Mouse (Mus musculus) heart, embryonic 14.5 days (tissue): ENCODE results near the gene Dok3. TPM values are rescaled to one million over a fixed set of nuclear protein-coding genes. Genes with fewer than 3 reads are reported as not detected.
A peak's percentile ranks its signal among the peaks of the same experiment; 100 is the strongest.
"Not testable (repeated sequence)": the region's sequence is repeated elsewhere in the genome, so short reads cannot be mapped to it uniquely, and the experiment has no call there.

Experiments
- ATAC-seq: fragments of 200-750 bp; cut with Nextera tagmentation; 2 replicates; pipeline ENCODE4 v1.8.0; 2017; ENCODE audit warnings: low read depth, moderate TSS enrichment; ENCODE audit not compliant: insufficient number of reproducible peaks, insufficient read depth, low FRiP score
- H3K27ac ChIP-seq, 2 experiments: fragments of 200-500 bp in 1 of 2; fragments of 300-500 bp in 1 of 2; sonication (generic) in 1 of 2; replicated peaks in 1 of 2; 2 replicates each; pipeline ENCODE4 v1.5.1; 2012 to 2014; ENCODE audit warnings: low read depth in 2 of 2, low read length in 2 of 2, control low read depth in 1 of 2, mild to moderate bottlenecking in 1 of 2, mixed read lengths in 1 of 2; ENCODE audit not compliant: control insufficient read depth in 1 of 2, insufficient read depth in 1 of 2
- H3K27me3 ChIP-seq: fragments of 300-500 bp; sonication (generic); 2 replicates; pipeline ENCODE4 v1.6.1; 2014; ENCODE audit warnings: mild to moderate bottlenecking, low read length, control low read depth; ENCODE audit not compliant: control insufficient read depth, insufficient read depth
- H3K36me3 ChIP-seq: fragments of 300-500 bp; sonication (generic); 2 replicates; pipeline ENCODE4 v1.6.1; 2014; ENCODE audit warnings: mild to moderate bottlenecking, control low read depth, low read length, mixed read lengths; ENCODE audit not compliant: control insufficient read depth, insufficient read depth
- H3K4me1 ChIP-seq, 2 experiments: fragments of 200-500 bp in 1 of 2; fragments of 300-500 bp in 1 of 2; sonication (generic) in 1 of 2; 2 replicates each; pipeline ENCODE4 v1.6.1; 2012 to 2014; ENCODE audit warnings: low read length in 2 of 2, control low read depth in 1 of 2, mixed read lengths in 1 of 2; ENCODE audit not compliant: control insufficient read depth in 2 of 2, insufficient read depth in 2 of 2
- H3K4me2 ChIP-seq: fragments of 300-500 bp; sonication (generic); 2 replicates; pipeline ENCODE4 v1.6.1; 2014; ENCODE audit warnings: mild to moderate bottlenecking, low read length
- H3K4me3 ChIP-seq, 2 experiments: fragments of 200-500 bp in 1 of 2; fragments of 300-500 bp in 1 of 2; sonication (generic) in 1 of 2; 2 replicates each; pipeline ENCODE4 v1.5.1; 2012 to 2014; ENCODE audit warnings: low read length in 2 of 2, mild to moderate bottlenecking in 2 of 2, control low read depth in 1 of 2, low read depth in 1 of 2, moderate library complexity in 1 of 2; ENCODE audit not compliant: control insufficient read depth in 1 of 2, insufficient read depth in 1 of 2
- H3K9ac ChIP-seq: fragments of 300-500 bp; sonication (generic); 2 replicates; pipeline ENCODE4 v1.6.1; 2014; ENCODE audit warnings: mild to moderate bottlenecking, low read length
- H3K9me3 ChIP-seq: fragments of 300-500 bp; sonication (generic); 2 replicates; pipeline ENCODE4 v1.6.1; 2016; ENCODE audit warnings: low read length, control low read depth; ENCODE audit not compliant: control insufficient read depth
- WGBS: fragments of 180-500 bp; shearing (Covaris S2); extraction: QIAGEN DNeasy Blood & Tissue Kit; methylation state at CpG from one replicate; pipeline ENCODE4 v1.1.7; 2014; 5-methylcytosine and 5-hydroxymethylcytosine counted together
- polyA plus RNA-seq: library from polyadenylated mRNA; unstranded; fragments of >200 nt; fragmentation: Nextera tagmentation; extraction: Ambion mirVana; gene quantifications from 2 replicates; pipeline ENCODE4 v1.2.1, GENCODE M21; 2014

The Dok3 gene
- 1.3 and 1.4 TPM in 2 replicates for polyA plus RNA-seq

GRCm38 (mm10) chr13:55529198-55529915 is at the start of gene Dok3:
Dok3 (minus strand) TSS chr13:55529296.
- Histone ChIP-seq H3K4me1 (no peaks in the 10 kb centered on the region; a peak in 1 of 4 replicates), H3K27me3 (no peaks in the 10 kb centered on the region), H3K36me3 (peaks cover 48% of the 10 kb centered on the region), H3K9me3 (no peaks in the 10 kb centered on the region), H3K4me3 (no peak within 1 kb of the TSS), H3K27ac (no peak within 1 kb of the TSS), H3K4me2 (no peak within 1 kb of the TSS), H3K9ac (no peak within 1 kb of the TSS)
- 75% methylated on average over 8 of the region's 8 CpGs for WGBS
- no peak for ATAC-seq

GRCm38 (mm10) chr13:55578086-55578485 is 49.0 kb upstream of the Dok3 start:
- H3K27me3 ChIP-seq: no peaks in the 10 kb centered on the region
- WGBS: 62% methylated on average over 4 of the region's 4 CpGs
- H3K4me1 ChIP-seq: no peaks in the 10 kb centered on the region
- H3K9ac ChIP-seq: no peak overlapping the region
- no peak overlapping the region for H3K4me2 ChIP-seq
- no peaks in the 10 kb centered on the region for H3K36me3 ChIP-seq
- no peak for ATAC-seq
- no peaks in the 10 kb centered on the region for H3K9me3 ChIP-seq
- H3K4me3 ChIP-seq: no peak overlapping the region
- H3K27ac ChIP-seq: no peak overlapping the region

- not testable (repeated sequence) for H3K27me3 ChIP-seq, H3K27ac ChIP-seq, H3K9me3 ChIP-seq, H3K36me3 ChIP-seq, H3K4me2 ChIP-seq, H3K9ac ChIP-seq, ATAC-seq, H3K4me3 ChIP-seq, H3K4me1 ChIP-seq
- whole genome bisulfite sequencing: 80% methylated on average over 7 of the region's 7 CpGs
These were observed 47.8 kb upstream of the Dok3 start for GRCm38 (mm10) chr13:55576872-55577271.

GRCm38 (mm10) chr13:55575932-55576331 is 46.8 kb upstream of the Dok3 start:
- Histone ChIP-seq H3K9me3 (no peaks in the 10 kb centered on the region), H3K36me3 (no peaks in the 10 kb centered on the region), H3K4me3 (no peak overlapping the region), H3K9ac (no peak overlapping the region), H3K27ac (no peak overlapping the region), H3K27me3 (no peaks in the 10 kb centered on the region), H3K4me1 (no peaks in the 10 kb centered on the region), H3K4me2 (no peak overlapping the region)
- ATAC-seq: no peak; the same call in 1 of the 2 replicates
- WGBS: 36% methylated on average over 5 of the region's 5 CpGs

GRCm38 (mm10) chr13:55574321-55574720 is 45.2 kb upstream of the Dok3 start:
- no peak overlapping the region for H3K9ac ChIP-seq
- H3K4me2 ChIP-seq: no peak overlapping the region
- H3K4me3 ChIP-seq: no peak overlapping the region
- no peak for ATAC-seq
- peaks cover 7 to 8% of the 10 kb centered on the region in 2 experiments; a peak in 3 of 4 replicates for H3K4me1 ChIP-seq
- no peak overlapping the region for H3K27ac ChIP-seq
- WGBS: 76% methylated on average over 5 of the region's 5 CpGs
- no peaks in the 10 kb centered on the region for H3K9me3 ChIP-seq
- no peaks in the 10 kb centered on the region for H3K27me3 ChIP-seq
- no peaks in the 10 kb centered on the region for H3K36me3 ChIP-seq

- no peaks in the 10 kb centered on the region for H3K9me3 ChIP-seq
- ATAC-seq: no peak
- peaks cover 10 to 12% of the 10 kb centered on the region in 2 experiments; a peak in 3 of 4 replicates for H3K4me1 ChIP-seq
- H3K9ac ChIP-seq: no peak within 1 kb of the TSS
- no peak within 1 kb of the TSS for H3K4me3 ChIP-seq
- no peaks in the 10 kb centered on the region for H3K27me3 ChIP-seq
- H3K36me3 ChIP-seq: peaks cover 2% of the 10 kb centered on the region; the same call in 1 of the 2 replicates
- H3K4me2 ChIP-seq: no peak within 1 kb of the TSS
- no peak within 1 kb of the TSS for H3K27ac ChIP-seq
- 94% methylated on average over 2 of the region's 2 CpGs for WGBS
These were observed 44.3 kb upstream of the Dok3 start, which contains the start of gene Tmed9 for GRCm38 (mm10) chr13:55573432-55573831. Tmed9 (plus strand) TSS chr13:55573732.

GRCm38 (mm10) chr13:55571977-55572376 is 42.9 kb upstream of the Dok3 start:
- Histone ChIP-seq H3K4me2 (0 out of 2 replicates have a peak overlapping the region, but pooled peaks have one; percentile 2), H3K9me3 (no peaks in the 10 kb centered on the region), H3K9ac (no peak overlapping the region), H3K4me1 (peaks cover 10 to 16% of the 10 kb centered on the region in 2 experiments; a peak in 3 of 4 replicates), H3K36me3 (peaks cover 14% of the 10 kb centered on the region), H3K27ac (no peak overlapping the region), H3K4me3 (no peak overlapping the region), H3K27me3 (no peaks in the 10 kb centered on the region)
- no peak for ATAC-seq
- 83% methylated on average over 2 of the region's 2 CpGs for WGBS
